Mouse (Mus musculus): ENCODE results near the gene Fbxo11.
"Not testable (repeated sequence)": the region's sequence is repeated elsewhere in the genome, so short reads cannot be mapped to it uniquely, and the experiment has no call there.

Gene Fbxo11

DNA sequence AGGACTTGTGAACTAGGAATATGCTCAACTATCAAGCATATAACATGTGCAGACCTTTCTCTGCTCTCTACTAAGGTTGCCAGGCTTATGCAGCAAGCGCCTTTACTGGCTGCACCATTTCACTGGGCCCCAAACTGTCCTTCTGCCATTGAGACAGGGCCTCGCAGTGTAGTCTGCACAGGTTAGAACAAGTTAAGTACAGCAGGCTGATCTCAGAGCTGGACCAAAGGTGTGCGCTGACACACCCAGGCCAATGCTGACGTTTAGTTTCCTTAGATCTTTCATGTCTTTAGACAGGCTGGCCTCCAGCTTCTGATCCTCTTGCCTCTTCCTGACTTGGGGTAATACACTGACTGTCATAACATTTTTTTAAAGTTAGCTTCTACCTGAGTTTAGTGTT lies 67.3 kb downstream of the Fbxo11 start:
- H3K36me3 ChIP-seq (ENCODE audit: control insufficient read depth, insufficient read depth, low read length, poor library complexity, severe bottlenecking) = peaks cover 16% of the 10 kb centered on the region
- DNase-seq (ENCODE audit: low read depth, low spot score) = no peak
- H3K27me3 ChIP-seq (ENCODE audit: control insufficient read depth, insufficient read depth, low read length, poor library complexity, severe bottlenecking) = no peaks in the 10 kb centered on the region

DNA sequence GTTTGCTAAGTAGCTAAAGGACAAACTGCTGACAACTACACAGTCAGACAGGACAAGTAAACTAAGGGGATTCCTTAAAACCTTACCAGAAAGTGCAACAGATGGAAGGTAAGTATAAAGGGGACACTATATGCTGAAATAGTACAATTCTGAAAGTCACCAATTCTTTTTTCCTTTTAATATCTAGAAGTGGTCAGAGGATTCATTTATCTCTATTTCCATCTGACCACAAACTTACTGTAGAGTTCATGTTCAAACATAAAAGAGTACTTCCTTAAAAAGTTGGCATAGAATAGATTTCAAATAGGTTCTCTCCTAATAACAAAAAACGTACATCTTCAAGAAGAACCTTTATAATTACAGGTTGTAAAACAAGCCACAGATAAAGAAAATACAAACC lies 71.8 kb downstream of the Fbxo11 start:
- Histone ChIP-seq H3K36me3 (ENCODE audit: control insufficient read depth, insufficient read depth, low read length, poor library complexity, severe bottlenecking) (peaks cover 17% of the 10 kb centered on the region), H3K27me3 (ENCODE audit: control insufficient read depth, insufficient read depth, low read length, poor library complexity, severe bottlenecking) (no peaks in the 10 kb centered on the region)
- no peak for DNase-seq (ENCODE audit: low read depth, low spot score)

DNA sequence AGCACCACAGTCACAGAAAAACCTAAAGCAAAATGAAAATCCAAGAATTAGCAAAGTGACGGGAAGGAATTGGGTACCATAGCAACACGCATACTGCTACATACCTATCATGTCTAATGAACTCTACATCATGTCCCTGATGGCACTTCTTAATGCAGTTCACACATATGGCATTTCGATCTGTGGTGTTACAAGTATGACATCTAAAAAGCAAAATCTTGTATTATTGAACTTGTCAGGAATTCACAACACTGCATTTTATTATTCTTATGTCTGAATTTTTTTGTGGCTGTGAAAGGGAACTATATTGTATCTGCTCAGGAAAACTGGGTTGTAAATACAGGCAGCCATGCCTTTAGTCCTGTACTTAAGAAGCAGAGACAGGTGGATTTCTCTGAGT lies 72.9 kb downstream of the Fbxo11 start:
- Histone ChIP-seq H3K27me3 (ENCODE audit: control insufficient read depth, insufficient read depth, low read length, poor library complexity, severe bottlenecking) (no peaks in the 10 kb centered on the region), H3K36me3 (ENCODE audit: control insufficient read depth, insufficient read depth, low read length, poor library complexity, severe bottlenecking) (peaks cover 13% of the 10 kb centered on the region)
- DNase-seq (ENCODE audit: low read depth, low spot score) = no peak

DNA sequence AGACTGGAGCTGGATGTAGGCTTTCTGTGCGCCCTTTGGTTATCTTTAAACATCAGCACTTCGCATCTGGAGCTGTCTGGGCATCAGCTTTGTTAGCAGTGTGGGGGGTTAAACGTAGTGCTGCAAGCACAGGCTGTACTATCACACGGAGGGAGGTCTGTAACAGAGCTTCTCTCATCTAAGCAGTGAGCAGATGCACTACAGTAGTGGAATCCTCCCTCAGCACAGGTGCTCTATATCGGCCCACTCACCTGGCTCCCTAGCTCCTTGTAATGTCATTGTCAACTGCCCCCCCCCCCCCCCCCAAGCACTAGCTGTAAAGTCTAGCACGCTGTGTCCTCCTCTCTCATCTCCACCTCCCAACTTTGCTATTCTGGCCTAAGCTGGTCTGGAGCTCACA lies 77.6 kb downstream of the Fbxo11 start:
- H3K36me3 ChIP-seq (ENCODE audit: control insufficient read depth, insufficient read depth, low read length, poor library complexity, severe bottlenecking) = peaks cover 9% of the 10 kb centered on the region; the same call in 1 of the 2 replicates
- no peak for DNase-seq (ENCODE audit: low read depth, low spot score)
- H3K27me3 ChIP-seq (ENCODE audit: control insufficient read depth, insufficient read depth, low read length, poor library complexity, severe bottlenecking) = no peaks in the 10 kb centered on the region

DNA sequence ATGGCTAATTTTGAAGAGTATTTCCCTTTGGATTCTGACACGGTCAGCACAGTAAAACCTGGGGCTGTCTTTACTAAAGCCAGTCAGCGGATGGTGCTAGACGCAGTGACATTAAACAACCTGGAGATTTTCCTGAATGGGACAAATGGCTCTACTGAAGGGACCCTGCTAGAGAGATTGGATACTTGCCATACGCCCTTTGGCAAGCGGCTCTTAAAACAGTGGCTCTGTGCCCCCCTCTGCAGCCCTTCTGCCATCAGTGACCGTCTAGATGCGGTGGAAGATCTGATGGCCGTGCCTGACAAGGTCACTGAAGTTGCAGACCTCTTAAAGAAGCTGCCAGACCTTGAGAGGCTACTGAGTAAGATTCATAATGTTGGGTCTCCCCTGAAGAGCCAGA lies 79.2 kb downstream of the Fbxo11 start:
- H3K27me3 ChIP-seq (ENCODE audit: control insufficient read depth, insufficient read depth, low read length, poor library complexity, severe bottlenecking) = no peaks in the 10 kb centered on the region
- peaks cover 7% of the 10 kb centered on the region; the same call in 1 of the 2 replicates for H3K36me3 ChIP-seq (ENCODE audit: control insufficient read depth, insufficient read depth, low read length, poor library complexity, severe bottlenecking)
- no peak for DNase-seq (ENCODE audit: low read depth, low spot score)

DNA sequence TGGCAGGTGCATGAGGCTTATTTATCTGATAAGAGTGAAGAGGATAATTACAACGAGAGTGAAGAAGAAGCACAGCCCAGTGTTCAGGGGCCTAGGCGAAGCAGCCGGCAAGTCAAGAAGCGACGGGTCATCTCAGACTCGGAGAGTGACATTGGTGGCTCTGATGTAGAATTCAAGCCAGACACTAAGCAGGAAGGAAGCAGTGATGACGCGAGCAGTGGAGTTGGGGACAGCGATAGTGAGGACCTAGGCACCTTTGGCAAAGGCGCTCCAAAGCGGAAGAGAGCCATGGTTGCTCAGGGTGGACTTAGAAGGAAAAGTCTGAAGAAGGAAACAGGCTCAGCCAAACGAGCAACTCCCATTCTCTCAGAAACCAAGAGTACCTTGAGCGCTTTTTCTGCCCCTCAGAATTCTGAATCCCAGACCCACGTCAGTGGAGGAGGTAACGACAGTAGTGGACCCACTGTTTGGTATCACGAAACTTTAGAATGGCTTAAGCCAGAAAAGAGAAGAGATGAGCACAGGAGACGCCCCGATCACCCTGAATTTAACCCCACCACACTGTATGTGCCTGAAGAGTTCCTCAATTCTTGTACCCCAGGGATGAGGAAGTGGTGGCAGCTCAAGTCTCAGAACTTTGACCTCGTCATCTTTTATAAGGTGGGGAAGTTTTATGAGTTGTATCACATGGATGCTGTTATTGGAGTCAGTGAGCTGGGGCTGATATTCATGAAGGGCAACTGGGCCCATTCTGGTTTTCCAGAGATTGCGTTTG lies 80.5 kb downstream of the Fbxo11 start:
- peaks cover 6% of the 10 kb centered on the region; the same call in 1 of the 2 replicates for H3K36me3 ChIP-seq (ENCODE audit: control insufficient read depth, insufficient read depth, low read length, poor library complexity, severe bottlenecking)
- peak; percentile 32 for DNase-seq (ENCODE audit: low read depth, low spot score)
- H3K27me3 ChIP-seq (ENCODE audit: control insufficient read depth, insufficient read depth, low read length, poor library complexity, severe bottlenecking) = no peaks in the 10 kb centered on the region

DNA sequence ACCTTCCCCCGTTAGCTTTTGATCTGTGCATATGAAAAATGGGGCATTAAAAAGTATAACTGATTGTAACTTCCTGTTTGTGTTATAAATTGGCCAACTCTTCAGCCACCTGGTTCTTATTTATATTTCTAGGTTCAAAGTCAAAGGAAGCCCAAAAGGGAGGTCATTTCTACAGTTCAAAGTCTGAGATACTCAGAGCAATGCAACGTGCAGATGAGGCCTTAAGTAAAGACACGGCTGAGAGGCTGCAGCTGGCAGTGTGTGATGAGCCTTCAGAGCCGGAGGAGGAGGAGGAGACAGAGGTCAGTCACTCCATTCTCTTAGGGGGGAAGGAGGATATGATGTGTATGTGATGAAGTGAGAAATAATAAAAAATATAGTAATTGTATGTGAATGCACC lies 81.8 kb downstream of the Fbxo11 start:
- Histone ChIP-seq H3K36me3 (ENCODE audit: control insufficient read depth, insufficient read depth, low read length, poor library complexity, severe bottlenecking) (peaks cover 4% of the 10 kb centered on the region), H3K27me3 (ENCODE audit: control insufficient read depth, insufficient read depth, low read length, poor library complexity, severe bottlenecking) (no peaks in the 10 kb centered on the region)
- no peak for DNase-seq (ENCODE audit: low read depth, low spot score)

DNA sequence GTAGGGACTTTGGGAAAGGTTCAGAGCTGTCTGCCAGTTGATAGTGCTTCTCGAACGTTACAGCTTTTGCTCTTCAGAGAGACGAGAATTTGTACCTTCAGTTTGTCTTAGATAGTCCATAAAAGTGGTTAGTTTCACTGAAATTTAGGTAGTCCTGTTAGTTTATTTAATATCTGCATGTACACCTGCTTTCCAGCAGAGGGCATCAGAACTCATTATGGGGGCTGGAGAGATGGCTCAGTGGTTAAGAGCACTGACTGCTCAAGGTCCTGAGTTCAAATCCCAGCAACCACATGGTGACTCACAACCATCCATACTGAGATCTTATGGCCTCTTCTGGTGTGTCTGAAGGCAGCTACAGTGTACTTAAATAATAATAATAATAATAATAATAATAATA lies 83.0 kb downstream of the Fbxo11 start:
- Histone ChIP-seq H3K27me3 (ENCODE audit: control insufficient read depth, insufficient read depth, low read length, poor library complexity, severe bottlenecking) (no peaks in the 10 kb centered on the region), H3K36me3 (ENCODE audit: control insufficient read depth, insufficient read depth, low read length, poor library complexity, severe bottlenecking) (peaks cover 3% of the 10 kb centered on the region)
- peak; percentile 42 for DNase-seq (ENCODE audit: low read depth, low spot score)

DNA sequence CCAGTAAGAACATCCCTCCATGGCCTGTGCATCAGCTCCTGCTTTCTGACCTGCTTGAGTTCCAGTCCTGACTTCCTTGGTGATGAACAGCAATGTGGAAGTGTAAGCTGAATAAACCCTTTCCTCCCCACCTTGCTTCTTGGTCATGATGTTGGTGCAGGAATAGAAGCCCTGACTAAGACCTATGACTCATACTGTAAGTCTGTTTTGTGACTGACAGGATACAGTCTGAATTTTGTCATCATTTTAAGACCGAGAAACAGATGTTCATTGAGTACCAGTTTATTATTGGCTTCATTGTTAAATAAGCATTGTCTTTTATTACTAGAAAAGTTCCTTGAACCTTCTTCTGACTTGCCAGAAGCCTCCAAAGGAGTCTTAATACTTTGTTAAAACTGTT lies 85.4 kb downstream of the Fbxo11 start:
- not testable (repeated sequence) for H3K27me3 ChIP-seq (ENCODE audit: control insufficient read depth, insufficient read depth, low read length, poor library complexity, severe bottlenecking); H3K36me3 ChIP-seq (ENCODE audit: control insufficient read depth, insufficient read depth, low read length, poor library complexity, severe bottlenecking); DNase-seq (ENCODE audit: low read depth, low spot score)

DNA sequence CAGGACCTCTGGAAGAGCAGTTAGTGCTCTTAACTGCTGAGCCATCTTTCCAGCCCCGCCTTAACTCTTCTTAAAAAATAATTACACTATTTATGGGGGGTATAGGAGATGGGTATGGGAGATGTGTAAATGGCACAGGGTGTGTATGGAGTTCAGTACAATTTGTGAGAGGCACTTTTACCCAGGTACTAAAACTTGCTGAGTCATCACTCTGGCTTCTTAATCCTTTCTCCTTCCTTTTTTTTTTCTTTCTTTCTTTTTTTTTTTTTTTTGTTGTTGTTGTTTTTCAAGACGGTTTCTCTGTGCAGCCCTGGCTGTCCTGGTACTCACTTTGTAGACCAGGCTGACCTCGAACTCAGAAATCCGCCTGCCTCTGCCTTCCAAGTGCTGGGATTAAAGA lies 88.2 kb downstream of the Fbxo11 start:
- H3K36me3 ChIP-seq (ENCODE audit: control insufficient read depth, insufficient read depth, low read length, poor library complexity, severe bottlenecking); DNase-seq (ENCODE audit: low read depth, low spot score); H3K27me3 ChIP-seq (ENCODE audit: control insufficient read depth, insufficient read depth, low read length, poor library complexity, severe bottlenecking): not testable (repeated sequence)

DNA sequence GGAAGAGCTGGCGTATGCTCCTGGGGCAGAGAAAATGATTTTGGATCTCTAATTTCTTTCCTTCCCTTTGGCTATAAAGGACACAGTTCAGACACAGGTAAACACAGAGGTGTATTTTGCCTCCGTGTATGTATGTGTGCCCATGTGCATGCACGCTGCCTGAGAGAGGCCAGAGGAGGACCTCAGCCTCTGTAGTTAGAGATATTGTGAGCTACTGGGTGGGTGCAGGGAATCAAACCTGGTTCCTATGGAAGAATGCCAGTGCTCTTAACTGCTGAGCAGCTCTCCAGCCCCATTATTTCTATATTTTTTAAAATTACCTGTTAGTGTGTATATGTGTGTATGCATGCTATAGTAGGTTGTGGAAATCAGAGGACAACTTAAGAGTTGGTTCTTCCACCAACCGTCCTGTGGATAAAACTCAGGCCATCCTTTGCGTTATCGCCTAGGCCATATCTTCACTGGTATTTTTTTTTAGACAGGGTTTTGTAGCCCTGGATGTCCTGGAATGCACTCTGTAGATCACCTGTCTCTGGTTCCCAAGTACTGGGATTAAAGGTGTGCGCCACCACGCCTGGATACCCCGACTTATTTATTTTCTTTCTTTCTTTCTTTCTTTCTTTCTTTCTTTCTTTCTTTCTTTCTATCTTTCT lies 88.8 kb downstream of the Fbxo11 start:
- DNase-seq (ENCODE audit: low read depth, low spot score) = no peak
- Histone ChIP-seq H3K27me3 (ENCODE audit: control insufficient read depth, insufficient read depth, low read length, poor library complexity, severe bottlenecking) (no peaks in the 10 kb centered on the region), H3K36me3 (ENCODE audit: control insufficient read depth, insufficient read depth, low read length, poor library complexity, severe bottlenecking) (no peaks in the 10 kb centered on the region; the same call in 1 of the 2 replicates)

DNA sequence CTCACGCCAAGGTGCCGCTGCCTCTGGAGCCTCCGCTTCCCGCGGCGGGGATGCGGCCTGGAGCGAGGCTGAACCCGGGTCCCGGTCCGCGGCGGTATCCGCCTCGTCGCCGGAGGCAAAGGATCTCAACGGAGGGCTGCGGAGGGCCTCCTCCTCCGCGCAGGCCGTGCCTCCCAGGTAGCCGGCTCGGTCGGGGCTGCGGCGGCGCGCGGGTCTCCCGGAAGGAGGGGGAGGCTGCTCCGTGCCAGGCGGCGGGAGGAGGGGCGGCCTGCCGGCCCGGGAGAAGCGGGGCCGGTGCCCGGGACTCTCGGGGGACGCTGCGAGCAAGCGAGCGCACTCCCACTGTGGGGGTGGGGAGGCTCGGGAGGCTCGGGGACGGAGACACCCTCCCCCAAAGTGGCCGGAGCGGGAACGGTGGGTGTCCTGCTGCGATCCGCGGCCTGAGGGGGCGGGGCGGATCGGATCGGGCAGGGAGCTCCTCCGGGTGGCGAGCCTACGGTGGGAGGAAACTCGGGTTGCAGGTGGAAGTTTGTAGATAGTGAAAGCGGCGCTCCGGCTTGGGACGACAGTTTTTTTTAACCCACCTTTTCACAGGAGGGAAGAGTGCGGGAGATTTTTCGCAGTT lies 89.8 kb downstream of the Fbxo11 start:
- no peaks in the 10 kb centered on the region for H3K27me3 ChIP-seq (ENCODE audit: control insufficient read depth, insufficient read depth, low read length, poor library complexity, severe bottlenecking)
- H3K36me3 ChIP-seq (ENCODE audit: control insufficient read depth, insufficient read depth, low read length, poor library complexity, severe bottlenecking) = no peaks in the 10 kb centered on the region; the same call in 1 of the 2 replicates
- DNase-seq (ENCODE audit: low read depth, low spot score) = peak; percentile 52

DNA sequence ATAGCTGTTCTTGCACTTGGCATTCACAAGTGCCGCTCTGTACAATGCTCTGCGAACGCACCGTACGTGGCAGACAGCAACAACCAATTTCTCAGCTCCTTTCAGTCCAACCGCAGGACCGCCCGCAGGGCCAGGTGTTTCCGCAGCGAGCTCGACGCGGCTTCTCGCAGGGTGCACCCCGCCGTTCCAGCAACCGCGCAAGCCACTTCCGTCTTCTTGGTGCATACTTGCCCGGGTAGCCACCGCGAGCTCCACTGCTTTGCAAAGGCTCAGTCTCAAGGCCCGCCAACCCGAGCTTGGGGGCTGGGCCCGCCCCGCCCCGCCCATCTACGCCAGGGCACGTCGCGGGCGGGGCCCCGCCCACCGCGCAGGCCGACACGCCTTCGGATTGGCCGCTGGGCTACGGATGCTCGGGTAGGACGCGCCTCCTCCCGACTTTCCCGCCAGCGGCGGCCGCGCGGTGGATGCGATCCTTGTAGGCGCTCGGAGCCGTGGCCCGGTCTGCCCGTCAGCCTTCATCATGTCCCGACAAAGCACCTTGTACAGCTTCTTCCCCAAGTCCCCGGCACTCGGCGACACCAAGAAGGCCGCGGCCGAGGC lies 90.4 kb downstream of the Fbxo11 start, which contains the start of gene Msh6:
Gene Msh6, plus strand, starts transcription at position 434 of the 600 bp plus-strand sequence.
- H3K27me3 ChIP-seq (ENCODE audit: control insufficient read depth, insufficient read depth, low read length, poor library complexity, severe bottlenecking) = no peaks in the 10 kb centered on the region
- DNase-seq (ENCODE audit: low read depth, low spot score) = peak; percentile 98
- no peaks in the 10 kb centered on the region; the same call in 1 of the 2 replicates for H3K36me3 ChIP-seq (ENCODE audit: control insufficient read depth, insufficient read depth, low read length, poor library complexity, severe bottlenecking)

DNA sequence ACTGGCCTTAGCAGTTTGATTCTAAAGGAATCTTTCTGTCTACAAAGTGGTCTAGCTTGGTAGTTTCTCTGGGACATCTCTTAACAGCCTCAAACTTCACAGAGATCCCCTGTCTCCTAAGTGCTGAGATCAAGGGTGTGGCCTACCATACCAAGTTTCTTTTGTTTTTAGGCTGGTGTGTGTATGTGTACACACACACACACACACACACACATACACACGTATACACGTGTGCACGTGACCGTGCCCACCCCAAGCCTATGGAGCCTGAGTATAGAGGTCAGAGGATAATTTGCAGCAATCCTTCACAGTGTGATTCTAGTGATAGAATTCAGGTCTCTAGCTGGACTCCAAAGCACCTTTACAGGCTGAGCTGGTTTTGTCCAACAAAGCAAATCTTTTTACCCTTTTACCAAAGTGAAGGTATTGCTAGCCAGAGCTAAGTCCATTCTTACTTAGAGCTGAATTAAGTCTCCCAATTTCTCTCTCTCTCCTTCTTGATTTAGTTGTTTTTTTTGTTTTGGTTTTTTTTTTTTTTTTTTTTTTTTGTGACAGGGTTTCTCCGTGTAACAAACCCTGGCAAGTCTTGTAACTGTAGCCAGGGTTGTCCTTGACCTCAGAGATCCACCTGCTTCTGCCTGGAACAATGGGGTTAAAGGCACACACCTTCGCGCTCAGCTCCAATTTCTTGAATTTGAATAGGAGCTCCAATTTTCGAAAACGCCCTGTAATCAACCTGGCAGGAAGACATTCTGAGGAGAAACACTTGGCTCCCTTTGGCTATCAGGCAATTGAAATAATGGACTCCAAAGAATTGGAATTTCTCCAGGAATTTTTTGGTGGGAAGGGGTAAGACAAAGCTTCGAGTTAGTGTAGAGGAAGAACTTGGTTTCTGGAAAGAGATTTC lies 91.6 kb downstream of the Fbxo11 start:
- no peaks in the 10 kb centered on the region for H3K27me3 ChIP-seq (ENCODE audit: control insufficient read depth, insufficient read depth, low read length, poor library complexity, severe bottlenecking)
- no peaks in the 10 kb centered on the region for H3K36me3 ChIP-seq (ENCODE audit: control insufficient read depth, insufficient read depth, low read length, poor library complexity, severe bottlenecking)
- no peak for DNase-seq (ENCODE audit: low read depth, low spot score)
